Mouse (Mus musculus): Measurements from ENCODE around the gene Sh3tc1. TPM values are rescaled to one million over a fixed set of nuclear protein-coding genes. Genes with fewer than 3 reads are reported as not detected.

Gene Sh3tc1
- polyA plus RNA-seq, 1 experiment from 2014 or later: 2.3 TPM

DNA sequence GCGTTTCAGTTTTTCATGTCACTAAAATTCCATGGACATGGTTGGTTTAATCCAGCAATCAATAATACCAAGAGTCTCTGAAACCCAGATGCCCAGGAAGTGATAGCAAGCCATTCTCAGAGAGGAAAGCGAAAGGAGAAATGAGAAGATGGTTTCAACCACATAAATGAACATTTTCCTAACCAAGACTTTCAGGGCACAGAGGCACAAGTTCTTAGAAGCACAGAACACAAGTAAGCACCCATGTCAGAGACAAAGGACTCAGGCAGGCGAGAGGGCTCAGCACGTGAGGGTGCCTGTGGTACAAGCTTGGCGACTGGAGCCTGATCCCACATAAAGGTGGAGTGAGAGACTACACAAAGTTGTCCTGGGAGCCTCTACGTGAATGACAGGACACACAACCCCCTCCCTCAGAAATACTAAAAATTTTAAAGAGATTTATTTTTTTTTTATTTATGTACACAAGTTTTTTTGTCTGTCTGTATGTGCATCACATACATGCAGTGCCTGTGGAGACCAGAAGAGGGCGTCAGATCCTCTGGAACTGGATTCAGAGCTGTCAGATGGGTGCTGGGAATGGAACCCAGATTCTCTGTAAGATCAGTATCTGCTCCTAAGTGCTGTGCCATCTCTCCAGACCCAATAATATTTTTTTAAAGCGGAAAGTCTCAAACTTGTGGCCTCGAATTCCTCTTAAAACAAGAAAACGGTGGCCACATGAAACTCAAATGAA, 83.9 kb downstream of the Sh3tc1 start:
- Histone ChIP-seq H3K9ac (ENCODE audit: low read length) (no peak overlapping the region), H3K27ac (ENCODE audit: low read depth, low read length) (no peak overlapping the region), H3K36me3 (ENCODE audit: control insufficient read depth, insufficient read depth, low read length) (no peaks in the 10 kb centered on the region), H3K4me3 (ENCODE audit: low read depth, low read length) (no peak overlapping the region), H3K9me3 (ENCODE audit: control insufficient read depth, low read length) (no peaks in the 10 kb centered on the region), H3K4me2 (no peak overlapping the region), H3K27me3 (ENCODE audit: control insufficient read depth, insufficient read depth, low read length) (no peaks in the 10 kb centered on the region), H3K4me1 (ENCODE audit: control insufficient read depth, insufficient read depth, low read length) (no peaks in the 10 kb centered on the region)
- ATAC-seq (ENCODE audit: low FRiP score): no peak
- no peak for DNase-seq (ENCODE audit: low spot score, missing footprints)
- WGBS: 87% methylated on average over 10 of the region's 10 CpGs

DNA sequence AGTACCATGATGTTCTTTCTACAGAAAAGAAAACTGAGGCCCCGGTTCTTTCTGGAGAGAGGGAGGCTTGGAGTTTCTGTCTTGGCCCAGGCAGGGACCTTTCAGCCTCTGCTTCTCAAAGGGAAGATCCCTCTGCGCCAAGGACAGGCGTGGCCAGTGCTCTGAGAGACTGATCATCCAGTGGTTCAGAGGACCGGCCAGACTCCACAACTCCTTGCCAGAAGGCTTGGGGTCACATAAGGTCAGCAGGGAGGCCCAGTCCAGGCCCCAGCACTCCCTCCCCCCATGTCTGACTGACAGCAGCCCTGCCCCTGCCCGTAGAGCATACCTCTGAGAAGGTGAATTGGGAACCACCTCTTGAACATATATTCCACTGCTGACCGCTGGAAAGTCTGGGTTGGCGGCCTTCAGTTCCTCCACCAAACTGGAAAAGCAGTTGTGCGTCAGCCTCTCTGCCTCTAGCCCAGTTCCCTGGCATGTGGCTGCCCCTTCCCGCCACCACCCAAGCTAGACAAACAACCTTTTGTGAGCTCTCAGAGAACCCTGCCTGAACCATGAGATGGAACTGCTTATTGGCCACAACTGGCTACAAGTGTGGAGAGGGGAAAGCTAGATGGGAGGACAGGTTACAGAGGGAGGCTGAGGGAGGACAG, 85.9 kb downstream of the Sh3tc1 start:
- ATAC-seq (ENCODE audit: low FRiP score): no peak
- no peak overlapping the region for H3K27ac ChIP-seq (ENCODE audit: low read depth, low read length)

DNA sequence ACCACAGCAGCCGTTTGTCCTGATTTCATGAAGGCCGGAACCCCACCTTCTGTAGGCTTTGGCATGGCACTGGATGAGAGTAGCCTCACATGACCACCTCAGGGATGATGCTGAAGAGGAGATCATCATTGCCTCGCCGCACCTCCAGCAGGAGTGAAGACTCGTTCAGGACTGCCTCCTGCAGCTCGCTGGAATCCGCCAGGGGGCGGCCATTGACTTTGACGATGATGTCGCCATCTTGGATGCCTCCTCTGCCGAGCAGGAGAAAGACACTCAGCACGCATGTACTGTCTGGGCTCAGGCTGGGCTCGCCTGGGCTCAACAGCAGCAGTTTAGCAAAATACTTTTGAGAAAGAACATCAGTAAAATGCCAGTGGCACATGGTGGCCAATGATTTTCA, 86.9 kb downstream of the Sh3tc1 start:
- Histone ChIP-seq H3K27ac (ENCODE audit: low read depth, low read length) (no peak overlapping the region), H3K9me3 (ENCODE audit: control insufficient read depth, low read length) (no peaks in the 10 kb centered on the region), H3K4me1 (ENCODE audit: control insufficient read depth, insufficient read depth, low read length) (no peaks in the 10 kb centered on the region), H3K4me2 (no peak overlapping the region), H3K4me3 (ENCODE audit: low read depth, low read length) (no peak overlapping the region), H3K27me3 (ENCODE audit: control insufficient read depth, insufficient read depth, low read length) (no peaks in the 10 kb centered on the region), H3K36me3 (ENCODE audit: control insufficient read depth, insufficient read depth, low read length) (no peaks in the 10 kb centered on the region), H3K9ac (ENCODE audit: low read length) (no peak overlapping the region)
- WGBS: 92% methylated on average over 13 of the region's 13 CpGs
- no peak for ATAC-seq (ENCODE audit: low FRiP score)
- peak; percentile 12 for DNase-seq (ENCODE audit: low spot score, missing footprints)

More for the DNA sequence above, 85.9 kb downstream of the Sh3tc1 start:
- H3K4me1 ChIP-seq (ENCODE audit: control insufficient read depth, insufficient read depth, low read length): no peaks in the 10 kb centered on the region
- DNase-seq (ENCODE audit: low spot score, missing footprints): peak; percentile 26
- H3K9me3 ChIP-seq (ENCODE audit: control insufficient read depth, low read length): no peaks in the 10 kb centered on the region
- H3K27me3 ChIP-seq (ENCODE audit: control insufficient read depth, insufficient read depth, low read length): no peaks in the 10 kb centered on the region
- H3K36me3 ChIP-seq (ENCODE audit: control insufficient read depth, insufficient read depth, low read length): no peaks in the 10 kb centered on the region
- H3K9ac ChIP-seq (ENCODE audit: low read length): no peak overlapping the region
- H3K4me2 ChIP-seq: no peak overlapping the region
- WGBS: 80% methylated on average over 9 of the region's 9 CpGs
- H3K4me3 ChIP-seq (ENCODE audit: low read depth, low read length): no peak overlapping the region

- Histone ChIP-seq H3K27ac (ENCODE audit: low read depth, low read length) (no peak overlapping the region), H3K9ac (ENCODE audit: low read length) (no peak overlapping the region), H3K9me3 (ENCODE audit: control insufficient read depth, low read length) (no peaks in the 10 kb centered on the region)
Observed at GRCm38 (mm10) chr5:35652319-35652718, 87.5 kb downstream of the Sh3tc1 start.

GRCm38 (mm10) chr5:35648230-35648629, 91.6 kb downstream of the Sh3tc1 start:
- DNase-seq (ENCODE audit: low spot score, missing footprints) (no peak), ATAC-seq (ENCODE audit: low FRiP score) (no peak)
- Histone ChIP-seq H3K36me3 (ENCODE audit: control insufficient read depth, insufficient read depth, low read length) (no peaks in the 10 kb centered on the region), H3K4me3 (ENCODE audit: low read depth, low read length) (no peak overlapping the region), H3K9me3 (ENCODE audit: control insufficient read depth, low read length) (no peaks in the 10 kb centered on the region), H3K4me2 (no peak overlapping the region), H3K9ac (ENCODE audit: low read length) (no peak overlapping the region), H3K27me3 (ENCODE audit: control insufficient read depth, insufficient read depth, low read length) (no peaks in the 10 kb centered on the region), H3K27ac (ENCODE audit: low read depth, low read length) (no peak overlapping the region), H3K4me1 (ENCODE audit: control insufficient read depth, insufficient read depth, low read length) (no peaks in the 10 kb centered on the region)
- 61% methylated on average over 2 of the region's 2 CpGs for WGBS

More at GRCm38 (mm10) chr5:35652319-35652718, 87.5 kb downstream of the Sh3tc1 start:
- no peak overlapping the region for H3K4me2 ChIP-seq
- H3K27me3 ChIP-seq (ENCODE audit: control insufficient read depth, insufficient read depth, low read length): no peaks in the 10 kb centered on the region
- 80% methylated on average over 3 of the region's 3 CpGs for WGBS
- no peak overlapping the region for H3K4me3 ChIP-seq (ENCODE audit: low read depth, low read length)
- DNase-seq (ENCODE audit: low spot score, missing footprints): no peak
- no peaks in the 10 kb centered on the region for H3K4me1 ChIP-seq (ENCODE audit: control insufficient read depth, insufficient read depth, low read length)
- H3K36me3 ChIP-seq (ENCODE audit: control insufficient read depth, insufficient read depth, low read length): no peaks in the 10 kb centered on the region
- ATAC-seq (ENCODE audit: low FRiP score): no peak

DNA sequence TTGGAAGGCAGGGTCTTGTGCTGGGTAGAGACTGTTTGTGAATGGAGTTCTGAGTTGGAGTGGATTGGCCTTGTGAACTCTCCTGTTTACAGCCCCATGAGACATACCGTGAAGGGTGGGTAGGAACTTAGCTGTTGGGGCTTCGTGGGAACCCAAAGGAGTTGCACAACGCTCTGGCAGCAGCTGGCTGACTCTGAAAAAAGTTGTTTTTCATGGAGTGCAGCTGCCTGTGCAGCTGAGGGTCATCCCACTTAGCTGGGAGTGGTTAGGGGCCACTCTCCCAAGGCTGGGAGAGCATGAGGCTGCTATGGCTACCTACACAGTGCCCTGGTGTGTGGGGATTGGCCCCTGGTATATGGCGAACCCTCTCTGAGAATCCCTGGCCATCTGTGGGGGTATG, 92.2 kb downstream of the Sh3tc1 start:
- no peak overlapping the region for H3K27ac ChIP-seq (ENCODE audit: low read depth, low read length)
- no peak overlapping the region for H3K4me3 ChIP-seq (ENCODE audit: low read depth, low read length)
- H3K4me1 ChIP-seq (ENCODE audit: control insufficient read depth, insufficient read depth, low read length): no peaks in the 10 kb centered on the region
- H3K9ac ChIP-seq (ENCODE audit: low read length): no peak overlapping the region
- H3K4me2 ChIP-seq: no peak overlapping the region
- DNase-seq (ENCODE audit: low spot score, missing footprints) (no peak), ATAC-seq (ENCODE audit: low FRiP score) (no peak)
- H3K9me3 ChIP-seq (ENCODE audit: control insufficient read depth, low read length): no peaks in the 10 kb centered on the region
- 92% methylated on average over 4 of the region's 4 CpGs for WGBS
- no peaks in the 10 kb centered on the region for H3K27me3 ChIP-seq (ENCODE audit: control insufficient read depth, insufficient read depth, low read length)
- H3K36me3 ChIP-seq (ENCODE audit: control insufficient read depth, insufficient read depth, low read length): no peaks in the 10 kb centered on the region

Other genes with a start within 250 kb of the Sh3tc1 start
- gene Cpz, start 214.3 kb downstream of the Sh3tc1 start, polyA plus RNA-seq (2014; fragmentation: Nextera tagmentation; extraction: Ambion mirVana): 5.9 and 6.2 TPM in 2 replicates
- 7.9 and 9.3 TPM in 2 replicates for gene Trmt44, start 164.9 kb downstream of the Sh3tc1 start, polyA plus RNA-seq (2014; fragmentation: Nextera tagmentation; extraction: Ambion mirVana)
- gene Acox3, start 156.9 kb downstream of the Sh3tc1 start, polyA plus RNA-seq (2014; fragmentation: Nextera tagmentation; extraction: Ambion mirVana): 14.6 and 14.9 TPM in 2 replicates
- gene Htra3, start 60.2 kb downstream of the Sh3tc1 start, polyA plus RNA-seq (2014; fragmentation: Nextera tagmentation; extraction: Ambion mirVana): 6.0 and 7.6 TPM in 2 replicates
- gene Ablim2, start 17.9 kb upstream of the Sh3tc1 start, polyA plus RNA-seq (2014; fragmentation: Nextera tagmentation; extraction: Ambion mirVana): 0.36 and 0.51 TPM in 2 replicates
- 36.1 and 37.5 TPM in 2 replicates for gene Afap1, start 153.3 kb upstream of the Sh3tc1 start, polyA plus RNA-seq (2014; fragmentation: Nextera tagmentation; extraction: Ambion mirVana)

Data from midbrain, embryonic 11.5 days (tissue).